ENCODE assay signal across 12 mouse cellular contexts in genomic region chr7:79503656-79504250, GRCm38 (mm10). TPM values are rescaled to one million over a fixed set of nuclear protein-coding genes. Genes with fewer than 3 reads are reported as not detected.
DNase-seq lines count a peak whose midpoint lies in the region; ATAC-seq lines count a peak whose summit lies in the region.
"Had no signal": no experiment of that assay in that cellular context is flagged by ENCODE, and none has a peak within 500 bp of the region (broad histone marks: within the 10 kb centered on the region; RNA-seq: fewer than 3 reads in every experiment).

No protein-coding gene starts in this region.

- peak; percentile 53 for DNase-seq in cerebellum, adult 9-10 months
- no peak for DNase-seq in cerebellum, postnatal 14 days
- no peak for DNase-seq in thymus, postnatal 0 days (ENCODE audit: low spot score)
- no peak for DNase-seq in kidney, postnatal 36 days
- DNase-seq: adrenal gland, adult 2 months; lung, postnatal 4 days; thymus, adult 2 months had no signal

- no peak overlapping the region for H3K9ac ChIP-seq in embryonic facial prominence, embryonic 12.5 days
- peak overlapping the region; percentile 98 for H3K9ac ChIP-seq in hindbrain, embryonic 12.5 days
- peak overlapping the region; percentile 88 for H3K9ac ChIP-seq in midbrain, embryonic 15.5 days

- H3K36me3 ChIP-seq in embryonic facial prominence, embryonic 12.5 days = no peaks in the 10 kb centered on the region
- peaks cover 11% of the 10 kb centered on the region for H3K36me3 ChIP-seq in hindbrain, embryonic 12.5 days
- H3K36me3 ChIP-seq in midbrain, embryonic 15.5 days (replicated peaks) = no peaks in the 10 kb centered on the region

- WGBS in embryonic facial prominence, embryonic 12.5 days = 5% methylated on average over 5 of the region's 5 CpGs
- under 1% methylated on average over 5 of the region's 5 CpGs for WGBS in hindbrain, embryonic 12.5 days
- WGBS in midbrain, embryonic 15.5 days = 5% methylated on average over 5 of the region's 5 CpGs

- H3K9me3 ChIP-seq in embryonic facial prominence, embryonic 12.5 days = no peaks in the 10 kb centered on the region
- no peaks in the 10 kb centered on the region for H3K9me3 ChIP-seq in hindbrain, embryonic 12.5 days (replicated peaks)
- H3K9me3 ChIP-seq in midbrain, embryonic 15.5 days = no peaks in the 10 kb centered on the region

- H3K4me2 ChIP-seq in embryonic facial prominence, embryonic 12.5 days (replicated peaks) = peak overlapping the region; percentile 66
- H3K4me2 ChIP-seq in hindbrain, embryonic 12.5 days (replicated peaks) = peak overlapping the region; percentile 84
- H3K4me2 ChIP-seq in midbrain, embryonic 15.5 days = peak overlapping the region; percentile 73

- ATAC-seq in embryonic facial prominence, embryonic 12.5 days (ENCODE audit: insufficient number of reproducible peaks, insufficient read depth, low FRiP score, low TSS enrichment) = no peak
- ATAC-seq in hindbrain, embryonic 12.5 days (ENCODE audit: low FRiP score) = no peak
- ATAC-seq in midbrain, embryonic 15.5 days (replicated peaks) = no peak
- ATAC-seq in megakaryocyte progenitor cell, adult 5-6 weeks (replicated peaks; ENCODE audit: poor library complexity) = no peak

- no peak overlapping the region for H3K4me3 ChIP-seq in embryonic facial prominence, embryonic 12.5 days
- H3K4me3 ChIP-seq in hindbrain, embryonic 12.5 days = peak overlapping the region; percentile 84
- H3K4me3 ChIP-seq in midbrain, embryonic 15.5 days = peak overlapping the region; percentile 79
- H3K4me3 ChIP-seq: myocyte had no signal

- H3K4me1 ChIP-seq in embryonic facial prominence, embryonic 12.5 days = peaks cover 14% of the 10 kb centered on the region; the same call in 1 of the 2 replicates
- H3K4me1 ChIP-seq in hindbrain, embryonic 12.5 days = peaks cover 37% of the 10 kb centered on the region
- peaks cover 67% of the 10 kb centered on the region for H3K4me1 ChIP-seq in midbrain, embryonic 15.5 days

- peaks cover 100% of the 10 kb centered on the region for H3K27me3 ChIP-seq in embryonic facial prominence, embryonic 12.5 days
- peaks cover 87% of the 10 kb centered on the region for H3K27me3 ChIP-seq in hindbrain, embryonic 12.5 days
- H3K27me3 ChIP-seq in midbrain, embryonic 15.5 days (replicated peaks) = peaks cover 16% of the 10 kb centered on the region; the same call in 1 of the 2 replicates

- no peak overlapping the region for H3K27ac ChIP-seq in embryonic facial prominence, embryonic 12.5 days
- H3K27ac ChIP-seq in hindbrain, embryonic 12.5 days = peak overlapping the region; percentile 98
- H3K27ac ChIP-seq in midbrain, embryonic 15.5 days = peak overlapping the region; percentile 89

RNA-seq across cellular contexts. Expression of gene Polg, which starts 37.6 kb away (rescaled TPM):
- 42.3 and 42.5 TPM in 2 replicates for polyA plus RNA-seq in embryonic facial prominence, embryonic 12.5 days (2016; fragmentation: Nextera tagmentation; extraction: Ambion mirVana)
- polyA plus RNA-seq in hindbrain, embryonic 12.5 days (2016; fragmentation: Nextera tagmentation; extraction: Ambion mirVana) = 40.1 and 42.0 TPM in 2 replicates
- polyA plus RNA-seq in midbrain, embryonic 15.5 days (2015; fragmentation: Nextera tagmentation; extraction: Ambion mirVana) = 22.7 and 27.0 TPM in 2 replicates
- total RNA-seq in megakaryocyte progenitor cell, adult 5-6 weeks (2015) = 21.2 and 22.5 TPM in 2 replicates
- total RNA-seq in megakaryocyte progenitor cell, adult 5-6 weeks (2017) = 41.3 and 52.0 TPM in 2 replicates
- 38.5 and 40.4 TPM in 2 replicates for polyA plus RNA-seq in thymus, postnatal 0 days (2015; fragmentation: Nextera tagmentation; extraction: Ambion mirVana)
